Mouse (Mus musculus) adrenal gland, adult 18-20 months (tissue): ENCODE results near the gene Catsper4. TPM values are rescaled to one million over a fixed set of nuclear protein-coding genes. Genes with fewer than 3 reads are reported as not detected.
A peak's percentile ranks its signal among the peaks of the same experiment; 100 is the strongest.

ENCODE experiments used
- DNase-seq, 2 experiments: peaks; one replicate each; pipeline ENCODE4 v3.0.0; 2021 to 2022; ENCODE audit warnings: low spot score in 2 of 2
- total RNA-seq, 2 experiments: library from RNA; stranded (reverse); gene quantifications; 1 replicate in 1 of 2; 2 replicates in 1 of 2; pipeline ENCODE4 v1.2.3; 2021

The Catsper4 gene
- total RNA-seq, 2 experiments from 2014 or later = not detected

- DNase-seq = no peak
Observed at GRCm38 (mm10) chr4:134251241-134252130, 24.3 kb upstream of the Catsper4 start.

GRCm38 (mm10) chr4:134250930-134251240 lies 23.7 kb upstream of the Catsper4 start:
- no peak for DNase-seq

- DNase-seq = no peak
Observed at GRCm38 (mm10) chr4:134250116-134250929, 23.1 kb upstream of the Catsper4 start.

GRCm38 (mm10) chr4:134249651-134250050 lies 22.5 kb upstream of the Catsper4 start:
- peak; percentile 75 to 81 for DNase-seq

- no peak for DNase-seq
Observed at GRCm38 (mm10) chr4:134246719-134247258, 19.6 kb upstream of the Catsper4 start, which contains the start of gene Gm30191. Gene Gm30191 (plus strand): TSS chr4:134246935.

- no peak for DNase-seq
Observed at GRCm38 (mm10) chr4:134246256-134246655, 19.1 kb upstream of the Catsper4 start.

- peak; percentile 97 to 98 for DNase-seq
Observed at GRCm38 (mm10) chr4:134245148-134245843, 18.1 kb upstream of the Catsper4 start, which contains the start of gene Zfp593. Gene Zfp593 (minus strand): TSS chr4:134245592.

GRCm38 (mm10) chr4:134243516-134244250 lies 16.5 kb upstream of the Catsper4 start, which contains the start of gene E130218I03Rik:
Gene E130218I03Rik (plus strand): TSS chr4:134243662.
- no peak for DNase-seq

GRCm38 (mm10) chr4:134238686-134239085 lies 11.5 kb upstream of the Catsper4 start:
- DNase-seq = no peak

- DNase-seq = peak; percentile 72 to 74
Observed at GRCm38 (mm10) chr4:134238279-134238651, 11.1 kb upstream of the Catsper4 start, which contains the start of gene Cnksr1. Gene Cnksr1 (minus strand): TSS chr4:134238399.

GRCm38 (mm10) chr4:134237582-134238278 lies 10.5 kb upstream of the Catsper4 start:
- DNase-seq = no peak

GRCm38 (mm10) chr4:134234876-134235275 lies 7.7 kb upstream of the Catsper4 start:
- DNase-seq = no peak

GRCm38 (mm10) chr4:134230431-134230830 lies 3.2 kb upstream of the Catsper4 start:
- DNase-seq = no peak

GRCm38 (mm10) chr4:134222793-134223600 lies 4.2 kb downstream of the Catsper4 start:
- DNase-seq = no peak

GRCm38 (mm10) chr4:134206488-134207053 lies 20.6 kb downstream of the Catsper4 start:
- DNase-seq = no peak

- DNase-seq = no peak
Observed at GRCm38 (mm10) chr4:134203340-134203896, 23.8 kb downstream of the Catsper4 start.

GRCm38 (mm10) chr4:134202904-134203303 lies 24.3 kb downstream of the Catsper4 start, which contains the start of gene Gm7534:
Gene Gm7534 (minus strand): TSS chr4:134203004.
- DNase-seq = no peak

GRCm38 (mm10) chr4:134199371-134199770 lies 27.8 kb downstream of the Catsper4 start:
- DNase-seq = no peak
